Mouse (Mus musculus) intestine, embryonic 16.5 days (tissue): ENCODE measurements at regions not wholly inside any gene's neighbourhood (a gene's known extent, or its start where the extent isn't known, plus 50 kb on each side); places are given as distances from the start of the nearest gene placed in this dataset.

Source experiments
- ATAC-seq: fragments of 200-750 bp; cut with Nextera tagmentation; 2 replicates; pipeline ENCODE4 v1.8.0; 2017; ENCODE audit warnings: moderate TSS enrichment, moderate library complexity
- H3K27ac ChIP-seq: fragments of 300-500 bp; sonication (generic); 2 replicates; pipeline ENCODE4 v1.5.1; 2014; ENCODE audit warnings: mild to moderate bottlenecking, low read length
- H3K27me3 ChIP-seq: fragments of 300-500 bp; sonication (generic); replicated peaks from 2 replicates; pipeline ENCODE4 v1.6.1; 2014; ENCODE audit warnings: low read length, control low read depth, mixed read lengths; ENCODE audit not compliant: control insufficient read depth, insufficient read depth
- H3K36me3 ChIP-seq: fragments of 300-500 bp; sonication (generic); 2 replicates; pipeline ENCODE4 v1.6.1; 2014; ENCODE audit warnings: low read length, control low read depth; ENCODE audit not compliant: control insufficient read depth, insufficient read depth
- H3K4me1 ChIP-seq: fragments of 300-500 bp; sonication (generic); 2 replicates; pipeline ENCODE4 v1.6.1; 2014; ENCODE audit warnings: low read length, control low read depth, mixed read lengths; ENCODE audit not compliant: control insufficient read depth, insufficient read depth
- H3K4me2 ChIP-seq: fragments of 300-500 bp; sonication (generic); 2 replicates; pipeline ENCODE4 v1.6.1; 2014; ENCODE audit warnings: low read depth, low read length, control low read depth
- H3K4me3 ChIP-seq: fragments of 300-500 bp; sonication (generic); 2 replicates; pipeline ENCODE4 v1.5.1; 2014; ENCODE audit warnings: mild to moderate bottlenecking, low read length
- H3K9ac ChIP-seq: fragments of 300-500 bp; sonication (generic); 2 replicates; pipeline ENCODE4 v1.6.1; 2014; ENCODE audit warnings: low read depth, low read length
- H3K9me3 ChIP-seq: fragments of 300-500 bp; sonication (generic); 2 replicates; pipeline ENCODE4 v1.6.1; 2016; ENCODE audit warnings: low read length, control low read depth; ENCODE audit not compliant: control insufficient read depth
- WGBS: fragments of 180-500 bp; shearing (Covaris S2); extraction: QIAGEN DNeasy Blood & Tissue Kit; methylation state at CpG from one replicate; pipeline ENCODE4 v1.1.7; 2014; 5-methylcytosine and 5-hydroxymethylcytosine counted together

DNA sequence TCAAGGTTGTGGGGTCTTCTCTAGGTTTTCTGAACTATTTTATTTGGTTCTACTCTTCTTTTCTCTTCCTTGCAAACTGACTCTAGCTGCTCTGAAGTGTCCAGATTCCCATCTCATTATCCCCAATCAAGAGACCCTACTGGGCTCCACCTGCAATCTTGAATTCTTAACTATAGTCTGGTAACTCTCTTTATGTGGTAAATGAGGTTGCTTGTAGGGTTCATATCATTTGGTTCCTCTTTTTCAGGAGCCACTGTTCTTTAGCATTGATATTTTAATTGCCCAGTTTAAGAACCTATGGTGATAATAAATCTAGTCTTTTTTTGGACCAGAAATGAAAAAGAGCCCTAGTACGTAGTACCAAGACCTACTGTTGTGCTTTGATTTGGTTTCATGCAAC, 90.7 kb downstream of the Plk2 start:
- Histone ChIP-seq H3K9ac (no peak overlapping the region), H3K27ac (no peak overlapping the region), H3K4me2 (no peak overlapping the region), H3K9me3 (no peaks in the 10 kb centered on the region), H3K4me1 (no peaks in the 10 kb centered on the region), H3K36me3 (no peaks in the 10 kb centered on the region), H3K4me3 (no peak overlapping the region), H3K27me3 (no peaks in the 10 kb centered on the region)
- ATAC-seq: no peak
- 94% methylated on average over 1 of the region's 1 CpGs for WGBS

DNA sequence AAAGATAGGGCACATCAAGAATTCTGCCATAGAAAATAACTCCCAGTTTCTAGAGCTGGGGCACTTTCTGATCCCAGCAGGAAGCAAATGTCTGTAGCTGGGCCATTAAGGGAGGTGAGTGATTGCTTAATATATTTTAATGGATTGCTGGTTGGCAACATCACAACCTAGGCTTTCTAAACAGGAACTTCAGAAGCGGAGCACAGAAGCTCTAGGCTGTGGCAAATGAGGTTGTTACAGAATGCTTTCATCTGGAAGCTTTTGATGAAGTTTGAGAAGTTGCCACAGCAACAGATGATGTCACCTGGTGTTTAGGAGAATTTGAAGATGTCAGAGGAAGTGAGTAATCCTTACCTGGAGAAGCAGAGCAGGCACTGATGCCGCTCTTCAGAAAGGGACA, 95.3 kb downstream of the Plk2 start:
- no peak for ATAC-seq
- H3K4me2 ChIP-seq: no peak overlapping the region
- H3K9ac ChIP-seq: no peak overlapping the region
- no peak overlapping the region for H3K27ac ChIP-seq
- 85% methylated on average over 2 of the region's 2 CpGs for WGBS
- no peaks in the 10 kb centered on the region for H3K27me3 ChIP-seq
- no peaks in the 10 kb centered on the region for H3K9me3 ChIP-seq
- no peaks in the 10 kb centered on the region for H3K36me3 ChIP-seq
- H3K4me3 ChIP-seq: no peak overlapping the region
- no peaks in the 10 kb centered on the region for H3K4me1 ChIP-seq

DNA sequence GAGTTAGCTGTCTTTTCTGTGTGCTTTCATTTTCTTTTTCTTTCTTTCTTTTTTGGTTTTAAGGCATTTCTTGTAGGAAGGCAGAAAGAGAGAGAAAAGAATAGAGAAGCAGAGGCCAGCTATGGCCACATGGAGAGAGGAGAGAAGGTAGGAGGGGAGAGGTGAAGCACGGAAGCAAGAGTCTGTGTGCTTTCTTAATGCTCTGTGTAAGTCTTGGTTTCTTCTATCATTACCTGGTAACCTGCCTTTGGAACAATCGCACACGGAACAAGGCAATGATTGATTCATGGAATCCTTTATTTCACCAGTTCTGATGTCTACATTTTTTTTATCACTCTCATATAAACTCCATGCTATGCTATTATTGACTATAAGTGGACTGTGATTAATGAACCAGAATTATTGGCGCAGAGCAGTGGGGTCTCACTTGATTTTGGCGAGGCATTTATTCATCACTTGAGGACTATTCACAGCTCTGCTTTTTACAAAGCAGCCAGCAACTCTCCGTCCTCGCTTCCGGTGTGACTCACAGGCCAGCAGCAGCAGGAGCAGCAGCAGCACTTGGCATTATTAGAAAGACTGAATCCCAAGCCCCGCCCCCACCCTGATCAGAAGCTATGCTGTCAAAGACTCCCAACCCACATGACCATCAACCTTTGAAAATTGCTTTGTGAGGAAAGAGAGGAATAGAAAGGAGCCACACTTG, 97.6 kb downstream of the Plk2 start:
- Histone ChIP-seq H3K4me2 (no peak overlapping the region), H3K9me3 (no peaks in the 10 kb centered on the region), H3K27ac (no peak overlapping the region), H3K36me3 (no peaks in the 10 kb centered on the region), H3K27me3 (no peaks in the 10 kb centered on the region), H3K4me3 (no peak overlapping the region), H3K4me1 (no peaks in the 10 kb centered on the region), H3K9ac (no peak overlapping the region)
- ATAC-seq: 0 out of 2 replicates have a peak, but pooled peaks have one; percentile 33
- 59% methylated on average over 9 of the region's 9 CpGs for WGBS

DNA sequence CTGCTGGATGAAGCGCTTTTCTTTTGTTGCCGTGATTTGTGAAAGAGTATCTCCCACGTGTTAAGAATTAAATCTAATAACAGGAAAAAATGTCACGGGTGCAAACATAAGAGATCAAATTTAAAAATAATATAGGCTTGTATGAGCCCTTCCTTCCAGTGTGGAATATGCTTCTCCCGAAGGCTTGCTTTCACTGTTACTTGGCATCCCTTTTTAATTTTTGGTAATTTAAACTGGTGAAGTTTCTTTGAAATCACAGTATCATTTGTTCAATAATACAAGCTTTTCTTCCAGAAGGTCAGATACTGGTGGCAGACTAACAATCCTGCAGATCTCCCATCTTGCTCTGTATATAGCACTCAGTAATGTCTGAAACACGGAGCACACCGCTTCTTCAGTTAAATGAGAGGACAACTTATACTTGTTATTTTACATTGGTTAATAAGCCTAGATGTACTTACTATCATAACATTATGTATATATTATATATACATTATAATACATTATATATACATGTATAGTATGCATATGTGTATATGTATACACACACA, 98.2 kb downstream of the Plk2 start:
- no peak for ATAC-seq
- Histone ChIP-seq H3K4me3 (no peak overlapping the region), H3K27ac (no peak overlapping the region), H3K4me1 (no peaks in the 10 kb centered on the region), H3K9me3 (no peaks in the 10 kb centered on the region), H3K9ac (no peak overlapping the region), H3K4me2 (no peak overlapping the region), H3K27me3 (no peaks in the 10 kb centered on the region), H3K36me3 (no peaks in the 10 kb centered on the region)
- WGBS: 79% methylated on average over 7 of the region's 7 CpGs

DNA sequence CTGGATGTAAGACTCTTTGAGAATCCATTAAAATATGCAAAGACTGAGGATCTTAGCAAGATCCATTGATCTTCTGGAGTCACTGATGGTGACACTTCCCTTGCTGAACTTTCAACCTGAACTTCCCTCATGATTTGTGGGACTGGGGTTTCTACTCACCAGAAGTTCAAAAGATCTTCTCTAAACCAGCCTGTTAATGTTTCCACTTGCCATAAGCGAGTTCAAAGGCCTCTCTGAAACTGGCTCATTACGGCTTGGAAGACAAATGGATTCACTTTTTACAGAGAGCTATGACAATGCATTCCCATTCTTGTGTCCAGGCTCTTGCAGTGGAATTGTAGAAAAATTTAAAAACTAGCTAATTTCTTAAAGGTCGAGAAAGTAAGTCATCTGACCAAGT, 102.6 kb downstream of the Plk2 start:
- Histone ChIP-seq H3K4me2 (no peak overlapping the region), H3K27ac (no peak overlapping the region), H3K27me3 (no peaks in the 10 kb centered on the region), H3K4me3 (no peak overlapping the region), H3K9ac (no peak overlapping the region), H3K36me3 (no peaks in the 10 kb centered on the region), H3K9me3 (no peaks in the 10 kb centered on the region), H3K4me1 (no peaks in the 10 kb centered on the region)
- 82% methylated on average over 3 of the region's 3 CpGs for WGBS
- ATAC-seq: no peak

DNA sequence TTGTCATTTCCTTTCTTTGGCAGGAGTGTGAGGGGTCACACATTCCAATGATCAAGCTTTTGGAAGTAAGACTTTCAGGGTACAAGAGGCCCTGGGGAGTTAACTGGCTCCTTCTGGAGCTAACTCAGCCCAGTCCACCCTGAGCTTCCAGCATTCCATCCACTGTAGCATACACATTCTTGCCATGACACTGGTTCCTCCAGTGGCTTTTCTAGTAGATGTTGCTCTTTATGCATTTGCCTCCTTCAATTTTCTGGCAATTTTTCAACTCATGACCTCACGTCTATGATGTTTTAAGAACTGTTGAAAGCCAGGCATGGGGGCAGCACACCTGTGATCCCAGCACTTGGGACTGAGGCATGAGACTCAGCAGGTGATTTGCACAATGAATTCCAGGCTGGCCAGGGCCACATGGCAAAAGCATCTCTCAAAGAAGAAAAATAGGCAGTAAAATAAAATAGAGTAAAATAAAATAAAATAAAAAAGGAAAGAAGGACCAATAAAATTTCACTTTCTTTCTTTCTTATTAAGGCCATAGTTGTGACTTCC, 113.0 kb downstream of the Plk2 start:
- no peak overlapping the region for H3K4me2 ChIP-seq
- H3K9me3 ChIP-seq: peaks cover 3% of the 10 kb centered on the region; the same call in 1 of the 2 replicates

DNA sequence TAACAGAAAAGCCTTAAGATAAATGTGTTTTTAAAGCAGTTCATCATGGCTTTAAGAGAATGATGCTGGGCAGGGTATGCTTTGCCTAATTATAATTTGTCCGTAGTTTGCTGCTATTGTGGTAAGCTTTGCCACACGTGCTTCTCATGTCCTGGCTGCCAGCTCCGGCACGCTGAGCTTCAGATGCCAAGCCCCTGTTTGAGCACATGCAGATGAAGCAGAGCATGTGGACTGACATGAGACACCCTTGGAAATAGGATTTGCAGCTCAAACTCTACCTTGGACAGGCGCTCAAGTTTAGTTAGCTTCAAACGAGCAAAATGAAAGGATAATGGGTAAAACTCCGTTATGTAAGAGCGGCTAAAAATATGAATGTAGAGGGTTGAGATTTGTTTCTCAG, 123.1 kb downstream of the Plk2 start:
- H3K4me1 ChIP-seq: no peaks in the 10 kb centered on the region
- H3K4me2 ChIP-seq: no peak overlapping the region
- H3K27me3 ChIP-seq: no peaks in the 10 kb centered on the region
- no peak overlapping the region for H3K27ac ChIP-seq
- no peak overlapping the region for H3K9ac ChIP-seq
- 91% methylated on average over 8 of the region's 8 CpGs for WGBS
- no peak for ATAC-seq
- no peak overlapping the region for H3K4me3 ChIP-seq
- H3K9me3 ChIP-seq: no peaks in the 10 kb centered on the region
- H3K36me3 ChIP-seq: no peaks in the 10 kb centered on the region

More for the DNA sequence above, 113.0 kb downstream of the Plk2 start:
- H3K36me3 ChIP-seq: no peaks in the 10 kb centered on the region
- no peak overlapping the region for H3K9ac ChIP-seq
- no peak for ATAC-seq
- WGBS: 72% methylated on average over 1 of the region's 1 CpGs
- H3K27me3 ChIP-seq: no peaks in the 10 kb centered on the region
- H3K4me1 ChIP-seq: no peaks in the 10 kb centered on the region
- no peak overlapping the region for H3K4me3 ChIP-seq
- no peak overlapping the region for H3K27ac ChIP-seq

DNA sequence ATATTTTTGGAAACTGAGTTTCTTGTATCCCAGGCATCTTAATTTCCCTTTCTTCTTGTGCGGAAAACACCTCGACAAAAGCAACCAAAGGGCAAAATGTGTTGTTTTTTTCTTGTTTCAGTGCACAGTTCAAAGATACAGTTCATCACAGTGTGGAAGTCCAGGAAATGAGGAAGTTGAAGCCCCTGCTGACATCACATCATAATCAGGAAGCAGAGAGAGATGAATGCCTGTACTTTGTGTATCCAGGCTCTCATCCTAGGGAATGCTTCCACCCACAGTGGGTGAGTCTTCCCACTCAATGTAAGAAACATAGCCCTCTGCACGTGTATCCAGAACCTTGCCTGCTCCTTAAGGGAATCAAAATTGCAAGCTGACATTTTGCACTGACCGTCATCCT, 128.1 kb downstream of the Plk2 start:
- 92% methylated on average over 4 of the region's 4 CpGs for WGBS
- ATAC-seq: no peak
- H3K27me3 ChIP-seq: no peaks in the 10 kb centered on the region
- no peaks in the 10 kb centered on the region for H3K9me3 ChIP-seq
- no peak overlapping the region for H3K4me3 ChIP-seq
- no peaks in the 10 kb centered on the region for H3K36me3 ChIP-seq
- no peaks in the 10 kb centered on the region for H3K4me1 ChIP-seq
- no peak overlapping the region for H3K9ac ChIP-seq
- H3K4me2 ChIP-seq: no peak overlapping the region
- no peak overlapping the region for H3K27ac ChIP-seq

DNA sequence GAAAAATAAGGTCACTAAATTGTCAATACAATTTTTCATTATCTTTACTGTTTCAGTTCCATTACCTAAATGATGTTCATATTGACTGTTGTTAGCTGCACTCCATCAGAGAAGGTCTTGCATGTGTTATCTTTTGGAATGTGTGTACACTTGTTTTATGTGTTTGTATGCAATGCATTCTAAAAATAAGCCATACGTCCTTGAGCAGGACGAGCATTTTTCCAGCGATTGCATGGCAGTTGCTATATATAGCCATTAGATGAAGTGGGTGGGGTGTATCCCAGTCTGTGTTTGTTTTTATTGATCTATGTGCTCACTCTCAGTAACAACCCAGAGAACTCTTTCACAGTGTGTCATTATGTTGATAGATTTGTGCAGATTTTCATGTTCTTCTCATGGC, 132.8 kb downstream of the Plk2 start:
- Histone ChIP-seq H3K4me3 (no peak overlapping the region), H3K9ac (no peak overlapping the region), H3K36me3 (no peaks in the 10 kb centered on the region), H3K4me1 (no peaks in the 10 kb centered on the region), H3K4me2 (no peak overlapping the region), H3K9me3 (no peaks in the 10 kb centered on the region), H3K27me3 (no peaks in the 10 kb centered on the region), H3K27ac (no peak overlapping the region)
- WGBS: 62% methylated on average over 3 of the region's 3 CpGs
- ATAC-seq: no peak
